Mouse (Mus musculus) forebrain, embryonic 10.5 days (tissue): ENCODE data around the gene Hoxd12. TPM values are rescaled to one million over a fixed set of nuclear protein-coding genes. Genes with fewer than 3 reads are reported as not detected.
A peak's percentile ranks its signal among the peaks of the same experiment; 100 is the strongest.

Experiments used
- DNase-seq: peaks from one replicate; pipeline ENCODE4 v3.0.0-alpha.2; 2017; ENCODE audit warnings: low spot score; ENCODE audit errors: extremely low spot score
- H3K27ac ChIP-seq: fragments of 300-500 bp; sonication (generic); 2 replicates; pipeline ENCODE4 v1.5.1; 2016; ENCODE audit warnings: mild to moderate bottlenecking
- H3K27me3 ChIP-seq: fragments of 300-500 bp; sonication (generic); 2 replicates; pipeline ENCODE4 v1.6.1; 2016; ENCODE audit warnings: mild to moderate bottlenecking; ENCODE audit not compliant: poor library complexity, severe bottlenecking
- H3K36me3 ChIP-seq: fragments of 300-500 bp; sonication (generic); replicated peaks from 2 replicates; pipeline ENCODE4 v1.6.1; 2016; ENCODE audit warnings: mild to moderate bottlenecking, moderate library complexity
- H3K4me1 ChIP-seq: fragments of 300-500 bp; sonication (generic); 2 replicates; pipeline ENCODE4 v1.6.1; 2016
- H3K4me3 ChIP-seq: fragments of 300-500 bp; sonication (generic); 2 replicates; pipeline ENCODE4 v1.5.1; 2016; ENCODE audit warnings: mild to moderate bottlenecking, moderate library complexity
- H3K9me3 ChIP-seq: fragments of 300-500 bp; sonication (generic); 2 replicates; pipeline ENCODE4 v1.6.1; 2016; ENCODE audit warnings: mild to moderate bottlenecking, moderate library complexity
- WGBS: fragments of 180-500 bp; shearing (Covaris S2); methylation state at CpG from one replicate; pipeline ENCODE4 v1.1.7; 2016; 5-methylcytosine and 5-hydroxymethylcytosine counted together
- polyA plus RNA-seq: library from polyadenylated mRNA; unstranded; fragments of >200 nt; fragmentation: Nextera tagmentation; extraction: Ambion mirVana; gene quantifications from 2 replicates; pipeline ENCODE4 v1.2.1, GENCODE M21; 2016

Hoxd12 gene
- polyA plus RNA-seq: not detected in 2 replicates

GRCm38 (mm10) chr2:74674881-74675665 is at the start of gene Hoxd12:
TSS of gene Hoxd12 (plus strand) at chr2:74675013.
- no peak for DNase-seq
- Histone ChIP-seq H3K27me3 (peaks cover 100% of the 10 kb centered on the region), H3K4me3 (no peak within 1 kb of the TSS), H3K4me1 (peaks cover 19% of the 10 kb centered on the region), H3K27ac (no peak within 1 kb of the TSS), H3K9me3 (no peaks in the 10 kb centered on the region), H3K36me3 (no peaks in the 10 kb centered on the region)
- WGBS: 2% methylated on average over 47 of the region's 47 CpGs

DNA sequence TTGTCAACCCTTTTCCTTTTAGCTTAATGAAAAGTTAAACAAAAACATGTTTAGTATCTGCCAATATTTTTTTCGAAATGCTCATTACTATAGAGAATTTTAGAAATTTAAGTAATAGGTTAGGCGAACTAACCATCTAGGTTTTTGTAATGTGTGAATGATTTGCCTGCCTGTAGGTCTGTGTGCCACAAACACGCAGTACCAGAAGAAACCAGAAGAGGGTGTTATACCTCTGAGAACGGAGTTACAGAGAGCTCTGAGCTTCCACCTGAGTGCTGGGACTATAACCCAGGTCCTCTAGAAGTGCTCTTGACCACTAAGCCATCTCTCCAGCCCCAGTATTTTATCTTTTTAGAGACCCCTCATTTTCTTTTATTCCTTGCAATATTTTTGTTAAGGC is 39.4 kb upstream of the Hoxd12 start:
- no peaks in the 10 kb centered on the region for H3K9me3 ChIP-seq
- DNase-seq: no peak
- no peaks in the 10 kb centered on the region for H3K27me3 ChIP-seq
- no peaks in the 10 kb centered on the region for H3K4me1 ChIP-seq
- WGBS: 66% methylated on average over 4 of the region's 4 CpGs
- no peak overlapping the region for H3K27ac ChIP-seq
- H3K36me3 ChIP-seq: no peaks in the 10 kb centered on the region
- H3K4me3 ChIP-seq: no peak overlapping the region

DNA sequence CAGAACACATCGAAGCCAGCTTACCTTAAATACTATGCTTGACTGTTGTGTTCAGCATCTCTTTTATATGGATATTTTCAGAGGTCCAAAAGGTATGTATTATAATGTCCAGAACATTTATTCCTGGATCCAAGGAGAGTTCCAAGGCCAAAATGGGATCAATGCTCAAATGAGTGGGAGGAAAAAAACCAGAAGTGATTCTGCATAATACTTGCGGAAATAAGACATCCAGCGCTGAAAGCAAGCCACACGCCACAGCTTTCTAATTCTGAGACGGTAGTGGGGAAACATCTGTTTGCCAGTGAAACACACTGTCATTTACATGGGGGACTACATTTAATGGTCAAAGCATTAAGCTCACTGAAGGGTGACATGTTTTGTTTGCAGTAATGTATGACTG is 32.4 kb upstream of the Hoxd12 start:
- peaks cover 48% of the 10 kb centered on the region for H3K27me3 ChIP-seq
- no peak for DNase-seq
- WGBS: 83% methylated on average over 5 of the region's 5 CpGs

GRCm38 (mm10) chr2:74645631-74646030 is 29.2 kb upstream of the Hoxd12 start:
- H3K36me3 ChIP-seq: no peaks in the 10 kb centered on the region
- no peaks in the 10 kb centered on the region for H3K4me1 ChIP-seq
- H3K9me3 ChIP-seq: no peaks in the 10 kb centered on the region
- no peak overlapping the region for H3K27ac ChIP-seq
- peaks cover 80% of the 10 kb centered on the region for H3K27me3 ChIP-seq
- H3K4me3 ChIP-seq: no peak overlapping the region
- 81% methylated on average over 3 of the region's 3 CpGs for WGBS
- no peak for DNase-seq

More for the DNA sequence above, 32.4 kb upstream of the Hoxd12 start:
- no peak overlapping the region for H3K27ac ChIP-seq
- no peak overlapping the region for H3K4me3 ChIP-seq
- no peaks in the 10 kb centered on the region for H3K36me3 ChIP-seq
- H3K4me1 ChIP-seq: no peaks in the 10 kb centered on the region
- no peaks in the 10 kb centered on the region for H3K9me3 ChIP-seq

DNA sequence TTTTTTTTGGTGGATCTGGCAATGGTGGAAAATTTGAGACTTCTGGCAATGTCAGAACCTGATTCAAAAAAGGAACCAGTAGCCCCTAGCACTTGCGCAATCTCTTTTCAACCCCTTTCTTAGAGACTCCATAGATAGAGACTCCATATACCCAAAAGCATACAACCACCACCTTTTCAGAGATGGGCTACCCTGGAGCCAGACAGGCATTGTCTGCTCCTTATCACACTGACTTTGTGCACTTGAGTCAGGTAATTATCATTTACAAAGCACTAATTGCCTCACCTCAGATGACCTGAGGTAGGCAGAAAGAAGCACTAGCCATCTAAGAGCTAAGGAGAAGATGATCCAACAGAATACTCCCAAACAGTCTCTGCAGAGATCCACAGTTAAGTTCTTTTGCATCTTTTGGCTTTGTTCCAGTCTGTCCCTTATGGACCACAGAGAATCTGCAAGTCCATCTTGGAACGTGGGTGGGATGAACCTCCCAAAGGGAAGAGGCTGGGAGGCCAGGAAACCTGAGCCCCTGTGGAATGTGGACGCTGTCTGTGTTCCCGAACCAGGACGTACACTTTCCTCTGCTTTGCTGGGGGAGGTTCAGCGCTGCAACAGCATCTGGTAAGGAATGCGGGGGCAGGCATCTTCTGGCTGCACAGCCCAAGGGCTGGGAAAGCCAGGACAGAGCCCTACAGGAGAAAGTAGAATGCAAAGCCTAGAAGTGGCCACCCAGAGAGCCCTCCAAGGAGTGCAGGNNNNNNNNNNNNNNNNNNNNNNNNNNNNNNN is 27.5 kb upstream of the Hoxd12 start:
- Histone ChIP-seq H3K27ac (no peak overlapping the region), H3K4me3 (no peak overlapping the region), H3K4me1 (no peaks in the 10 kb centered on the region), H3K36me3 (no peaks in the 10 kb centered on the region), H3K27me3 (peaks cover 97% of the 10 kb centered on the region), H3K9me3 (no peaks in the 10 kb centered on the region)
- DNase-seq: no peak
- WGBS: 13% methylated on average over 7 of the region's 7 CpGs

DNA sequence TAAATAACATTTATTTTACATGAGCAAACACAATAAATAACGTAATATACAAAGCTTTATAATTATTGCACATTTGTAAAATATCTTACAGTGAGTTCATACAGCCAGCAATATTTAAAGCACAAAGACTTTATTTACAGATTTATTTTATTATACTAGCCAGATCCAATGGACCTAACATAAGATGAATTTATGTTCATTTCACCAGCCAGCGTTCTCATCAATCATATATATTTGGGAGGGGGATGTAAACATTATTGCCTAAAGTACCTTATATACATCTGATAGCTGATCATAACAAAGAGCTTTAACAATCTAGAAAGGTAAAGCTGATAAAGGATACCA is 21.8 kb upstream of the Hoxd12 start:
- peaks cover 12% of the 10 kb centered on the region for H3K4me1 ChIP-seq
- WGBS: 41% methylated on average over 2 of the region's 2 CpGs
- no peaks in the 10 kb centered on the region for H3K36me3 ChIP-seq
- H3K4me3 ChIP-seq: no peak overlapping the region
- no peak for DNase-seq
- H3K27ac ChIP-seq: no peak overlapping the region
- H3K9me3 ChIP-seq: 0 out of 2 replicates have a peak, but pooled peaks cover 4% of the 10 kb centered on the region
- H3K27me3 ChIP-seq: peaks cover 100% of the 10 kb centered on the region

GRCm38 (mm10) chr2:74653781-74654535 is 20.9 kb upstream of the Hoxd12 start:
- Histone ChIP-seq H3K4me1 (peaks cover 15% of the 10 kb centered on the region), H3K27me3 (peaks cover 100% of the 10 kb centered on the region), H3K9me3 (0 out of 2 replicates have a peak, but pooled peaks cover 4% of the 10 kb centered on the region), H3K27ac (no peak overlapping the region), H3K4me3 (no peak overlapping the region), H3K36me3 (no peaks in the 10 kb centered on the region)
- 13% methylated on average over 17 of the region's 17 CpGs for WGBS
- DNase-seq: no peak

- peaks cover 17% of the 10 kb centered on the region for H3K4me1 ChIP-seq
- H3K36me3 ChIP-seq: no peaks in the 10 kb centered on the region
- whole genome bisulfite sequencing: 3% methylated on average over 20 of the region's 20 CpGs
- H3K27ac ChIP-seq: no peak overlapping the region
- H3K4me3 ChIP-seq: peak overlapping the region; percentile 37; the same call in 1 of the 2 replicates
- 0 out of 2 replicates have a peak, but pooled peaks cover 4% of the 10 kb centered on the region for H3K9me3 ChIP-seq
- DNase-seq: no peak
- peaks cover 100% of the 10 kb centered on the region for H3K27me3 ChIP-seq
Observed at GRCm38 (mm10) chr2:74654743-74655419, 19.9 kb upstream of the Hoxd12 start.

DNA sequence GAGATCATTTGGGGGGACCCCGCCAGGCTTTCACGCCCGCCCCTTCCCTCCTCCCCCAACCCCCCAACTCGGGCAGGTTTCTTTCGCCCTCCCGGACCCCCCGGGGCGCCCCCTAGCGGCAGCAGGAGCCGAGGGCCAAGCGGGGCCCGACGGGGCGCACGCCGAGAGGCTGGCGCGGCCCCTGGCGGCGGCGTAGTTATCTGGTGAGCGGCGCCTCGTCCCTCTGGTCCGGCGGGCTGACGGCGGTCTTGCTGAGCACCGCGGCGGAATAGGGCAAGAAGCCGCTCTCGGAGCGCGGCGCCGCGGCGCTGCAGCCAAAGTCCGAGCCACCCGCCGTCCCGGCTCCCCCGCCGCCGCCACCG is 19.4 kb upstream of the Hoxd12 start:
- H3K4me1 ChIP-seq: peaks cover 17% of the 10 kb centered on the region
- H3K36me3 ChIP-seq: no peaks in the 10 kb centered on the region
- peaks cover 100% of the 10 kb centered on the region for H3K27me3 ChIP-seq
- 1% methylated on average over 45 of the region's 47 CpGs for WGBS
- no peak overlapping the region for H3K27ac ChIP-seq
- H3K4me3 ChIP-seq: peak overlapping the region; percentile 37
- no peak for DNase-seq
- H3K9me3 ChIP-seq: 0 out of 2 replicates have a peak, but pooled peaks cover 4% of the 10 kb centered on the region

DNA sequence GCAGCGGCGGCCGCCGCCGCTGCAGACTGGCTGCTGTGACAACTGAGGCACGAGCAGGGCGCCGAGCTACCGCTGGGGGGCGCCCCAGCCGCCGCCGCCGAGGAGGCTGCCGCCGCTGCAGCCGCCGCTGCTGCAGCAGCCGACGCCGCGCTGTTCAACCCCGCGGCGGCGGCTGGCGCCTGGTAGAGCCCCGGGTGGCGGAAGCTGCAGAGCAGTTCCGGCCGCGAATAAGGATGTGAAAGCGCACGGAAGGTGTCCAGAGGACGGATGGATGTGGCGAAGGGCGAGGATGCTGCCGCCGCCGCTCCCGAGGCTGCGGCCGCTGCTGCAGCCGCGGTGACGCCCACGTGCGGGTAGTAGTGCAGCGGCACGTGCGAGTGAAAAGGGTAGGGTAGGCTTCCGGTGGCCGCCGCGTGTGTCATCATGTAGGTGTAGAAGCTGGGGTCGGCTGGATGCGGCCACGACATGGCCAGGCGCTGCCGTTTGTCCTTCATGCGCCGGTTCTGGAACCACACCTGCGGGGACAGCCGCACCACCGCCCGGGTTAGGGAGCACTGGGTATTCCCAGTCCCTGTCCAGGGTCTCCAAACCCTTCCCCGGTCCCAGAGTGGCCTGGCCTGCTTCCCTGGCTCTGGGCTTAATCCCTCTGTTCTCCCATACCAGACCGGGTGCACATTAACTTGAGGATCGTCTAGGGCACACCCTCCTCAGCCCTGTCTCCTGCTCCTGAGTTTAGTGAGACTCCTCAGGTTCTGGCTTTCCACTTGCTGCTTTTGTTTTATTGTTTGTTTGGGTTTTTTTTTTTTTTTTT is 18.8 kb upstream of the Hoxd12 start:
- Histone ChIP-seq H3K27me3 (peaks cover 100% of the 10 kb centered on the region), H3K4me3 (peak overlapping the region; percentile 37), H3K36me3 (no peaks in the 10 kb centered on the region), H3K27ac (no peak overlapping the region), H3K4me1 (peaks cover 17% of the 10 kb centered on the region), H3K9me3 (0 out of 2 replicates have a peak, but pooled peaks cover 4% of the 10 kb centered on the region)
- peak; percentile 63 for DNase-seq
- under 1% methylated on average over 68 of the region's 69 CpGs for whole genome bisulfite sequencing

GRCm38 (mm10) chr2:74656632-74657021 is 18.2 kb upstream of the Hoxd12 start:
- WGBS: 2% methylated on average over 4 of the region's 4 CpGs
- DNase-seq: no peak
- H3K4me3 ChIP-seq: no peak overlapping the region
- H3K27me3 ChIP-seq: peaks cover 100% of the 10 kb centered on the region
- H3K36me3 ChIP-seq: no peaks in the 10 kb centered on the region
- 0 out of 2 replicates have a peak, but pooled peaks cover 4% of the 10 kb centered on the region for H3K9me3 ChIP-seq
- H3K4me1 ChIP-seq: peaks cover 18% of the 10 kb centered on the region
- no peak overlapping the region for H3K27ac ChIP-seq
